Mouse (Mus musculus) heart, postnatal 0 days (tissue): ENCODE data around the gene Ap5b1.

ENCODE experiments used
- CTCF ChIP-seq: IDR thresholded peaks from 2 replicates; pipeline ENCODE4 v1.5.1; 2016; ENCODE audit warnings: antibody characterized with exemption, control low read depth, low read depth
- EP300 ChIP-seq: IDR thresholded peaks from 2 replicates; pipeline ENCODE4 v1.6.1; 2016; ENCODE audit warnings: antibody characterized with exemption, low read depth

DNA sequence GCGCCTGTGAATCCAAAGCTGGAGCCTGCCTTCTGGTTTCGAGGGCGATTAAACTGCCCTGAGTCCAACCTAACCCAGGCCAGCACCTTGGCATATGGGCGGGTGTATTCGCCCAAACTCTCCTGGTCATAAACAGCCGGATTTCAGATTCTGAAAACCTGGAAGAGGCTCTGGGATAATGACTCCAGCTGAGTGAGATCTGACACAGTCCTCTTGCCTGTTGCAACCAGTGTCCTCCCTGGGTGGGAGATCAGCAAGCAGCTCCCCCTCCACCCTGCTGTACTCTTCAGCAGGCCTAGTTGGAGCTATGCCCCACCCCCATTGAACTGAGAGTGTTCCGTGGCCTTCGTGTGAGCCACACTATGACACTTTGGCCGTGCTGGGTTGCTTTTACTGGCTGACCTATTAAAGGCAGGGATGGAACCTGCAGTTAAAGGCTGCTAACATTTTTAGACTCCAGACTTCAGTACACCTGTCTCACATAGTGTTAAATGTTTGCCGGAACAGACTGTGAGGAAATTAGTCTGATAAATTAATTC is 6.5 kb upstream of the Ap5b1 start:
- TF ChIP-seq EP300 (no peak), CTCF (no peak)
